Mouse (Mus musculus): ENCODE data around the gene Celf1. TPM values are rescaled to one million over a fixed set of nuclear protein-coding genes. Genes with fewer than 3 reads are reported as not detected.

Gene Celf1
- polyA plus RNA-seq, 1 experiment from 2014 or later, result 59.3 TPM

GRCm38 (mm10) chr2:91066455-91066854, 126.3 kb downstream of the Celf1 start:
- H3K27ac ChIP-seq, result no peak overlapping the region
- DNase-seq (ENCODE audit: low spot score) (no peak), ATAC-seq (replicated peaks; ENCODE audit: low FRiP score, low read depth) (no peak)
- peaks cover 36% of the 10 kb centered on the region for H3K36me3 ChIP-seq (ENCODE audit: insufficient read depth, low read length)
- TF ChIP-seq CTCF (IDR thresholded peaks at IDR 0.05; ENCODE audit: low read depth), result no peak
- H3K9ac ChIP-seq (ENCODE audit: low read depth, low read length), result no peak overlapping the region
- peaks cover 18% of the 10 kb centered on the region for H3K4me1 ChIP-seq (replicated peaks; ENCODE audit: insufficient read depth, low read length)
- WGBS, result 86% methylated on average over 3 of the region's 3 CpGs
- H3K4me2 ChIP-seq (ENCODE audit: low read length), result no peak overlapping the region
- H3K27me3 ChIP-seq (ENCODE audit: insufficient read depth, low read length), result no peaks in the 10 kb centered on the region
- H3K4me3 ChIP-seq (replicated peaks; ENCODE audit: low read depth, low read length), result no peak overlapping the region
- H3K9me3 ChIP-seq (replicated peaks; ENCODE audit: low read length), result no peaks in the 10 kb centered on the region

DNA sequence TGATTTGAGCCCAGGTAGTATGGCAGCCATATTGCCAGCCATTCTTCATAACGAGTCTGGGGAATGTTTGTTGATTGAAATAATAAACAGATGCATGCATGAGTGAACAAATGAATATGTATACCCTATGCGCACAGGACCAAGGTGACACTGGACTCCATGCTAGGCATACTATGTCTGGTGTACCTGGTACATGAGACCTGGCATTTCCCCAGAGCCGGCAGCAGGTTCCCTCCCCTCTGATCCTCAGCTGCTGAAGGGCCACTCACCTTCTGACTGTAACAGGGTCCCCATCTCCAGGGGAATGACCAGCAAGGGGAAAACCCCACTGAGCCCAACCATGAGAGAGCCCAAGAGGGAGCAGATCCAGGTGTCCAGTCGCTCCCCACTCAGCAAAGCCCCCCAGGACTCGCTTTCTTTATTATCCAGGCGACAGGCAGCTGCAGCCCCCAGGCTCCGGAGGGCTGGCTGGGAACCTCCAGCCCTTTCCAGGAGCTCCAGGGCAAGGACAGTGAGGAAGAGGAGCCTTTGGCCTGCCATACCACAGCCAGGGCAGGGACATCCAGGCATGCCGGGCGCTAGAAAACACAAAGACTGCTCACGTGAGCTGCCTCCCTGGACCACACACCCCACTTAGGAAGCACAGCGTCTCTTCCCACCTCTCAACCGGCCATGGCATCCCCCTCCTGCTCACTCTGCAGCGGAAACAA, 128.1 kb downstream of the Celf1 start:
- DNase-seq (ENCODE audit: low spot score) (no peak), ATAC-seq (replicated peaks; ENCODE audit: low FRiP score, low read depth) (no peak)
- Histone ChIP-seq H3K9ac (ENCODE audit: low read depth, low read length) (0 out of 2 replicates have a peak overlapping the region, but pooled peaks have one; percentile 62), H3K4me3 (replicated peaks; ENCODE audit: low read depth, low read length) (peak overlapping the region; percentile 53; the same call in 1 of the 2 replicates), H3K9me3 (replicated peaks; ENCODE audit: low read length) (no peaks in the 10 kb centered on the region), H3K4me2 (ENCODE audit: low read length) (peak overlapping the region; percentile 82), H3K36me3 (ENCODE audit: insufficient read depth, low read length) (peaks cover 19% of the 10 kb centered on the region; the same call in 1 of the 2 replicates), H3K27ac (0 out of 2 replicates have a peak overlapping the region, but pooled peaks have one; percentile 31), H3K4me1 (replicated peaks; ENCODE audit: insufficient read depth, low read length) (peaks cover 18% of the 10 kb centered on the region), H3K27me3 (ENCODE audit: insufficient read depth, low read length) (no peaks in the 10 kb centered on the region)
- 59% methylated on average over 13 of the region's 13 CpGs for WGBS
- TF ChIP-seq CTCF (IDR thresholded peaks at IDR 0.05; ENCODE audit: low read depth), result no peak

GRCm38 (mm10) chr2:91068872-91069165, 128.6 kb downstream of the Celf1 start:
- H3K27ac ChIP-seq, result peak overlapping the region; percentile 82; the same call in 1 of the 2 replicates
- peak overlapping the region; percentile 62; the same call in 1 of the 2 replicates for H3K9ac ChIP-seq (ENCODE audit: low read depth, low read length)

More at GRCm38 (mm10) chr2:91068872-91069165, 128.6 kb downstream of the Celf1 start:
- Histone ChIP-seq H3K36me3 (ENCODE audit: insufficient read depth, low read length) (peaks cover 15% of the 10 kb centered on the region; the same call in 1 of the 2 replicates), H3K4me2 (ENCODE audit: low read length) (peak overlapping the region; percentile 82), H3K4me1 (replicated peaks; ENCODE audit: insufficient read depth, low read length) (peaks cover 18% of the 10 kb centered on the region), H3K9me3 (replicated peaks; ENCODE audit: low read length) (no peaks in the 10 kb centered on the region), H3K27me3 (ENCODE audit: insufficient read depth, low read length) (no peaks in the 10 kb centered on the region), H3K4me3 (replicated peaks; ENCODE audit: low read depth, low read length) (peak overlapping the region; percentile 53)
- no peak for DNase-seq (ENCODE audit: low spot score)
- 38% methylated on average over 6 of the region's 6 CpGs for WGBS
- TF ChIP-seq CTCF (IDR thresholded peaks at IDR 0.05; ENCODE audit: low read depth), result 0 out of 2 replicates have a peak, but pooled peaks have one; percentile 18
- no peak for ATAC-seq (replicated peaks; ENCODE audit: low FRiP score, low read depth)

Other genes starting within 250 kb of the Celf1 start
- gene Fnbp4, start 195.0 kb upstream of the Celf1 start, polyA plus RNA-seq (2015; fragmentation: Nextera tagmentation; extraction: Ambion mirVana), result 44.2 and 52.7 TPM in 2 replicates
- 0.89 and 0.96 TPM in 2 replicates for gene Agbl2, start 157.7 kb upstream of the Celf1 start, polyA plus RNA-seq (2015; fragmentation: Nextera tagmentation; extraction: Ambion mirVana)
- 188 and 209 TPM in 2 replicates for gene Mtch2, start 93.2 kb upstream of the Celf1 start, polyA plus RNA-seq (2015; fragmentation: Nextera tagmentation; extraction: Ambion mirVana)
- gene C1qtnf4, start 54.5 kb upstream of the Celf1 start, polyA plus RNA-seq (2015; fragmentation: Nextera tagmentation; extraction: Ambion mirVana), result 23.0 and 28.0 TPM in 2 replicates
- gene Kbtbd4, start 35.6 kb upstream of the Celf1 start, polyA plus RNA-seq (2015; fragmentation: Nextera tagmentation; extraction: Ambion mirVana), result 32.7 and 33.8 TPM in 2 replicates
- gene Ndufs3, start 35.6 kb upstream of the Celf1 start, polyA plus RNA-seq (2015; fragmentation: Nextera tagmentation; extraction: Ambion mirVana), result 322 and 331 TPM in 2 replicates
- gene Rapsn, start 95.2 kb downstream of the Celf1 start, polyA plus RNA-seq (2015; fragmentation: Nextera tagmentation; extraction: Ambion mirVana), result 5.7 and 6.1 TPM in 2 replicates
- 287 and 307 TPM in 2 replicates for gene Psmc3, start 113.6 kb downstream of the Celf1 start, polyA plus RNA-seq (2015; fragmentation: Nextera tagmentation; extraction: Ambion mirVana)
- gene Slc39a13, start 130.0 kb downstream of the Celf1 start, polyA plus RNA-seq (2015; fragmentation: Nextera tagmentation; extraction: Ambion mirVana), result 39.9 and 41.8 TPM in 2 replicates
- gene Spi1, start 142.0 kb downstream of the Celf1 start, polyA plus RNA-seq (2015; fragmentation: Nextera tagmentation; extraction: Ambion mirVana), result 4.4 and 6.0 TPM in 2 replicates
- gene Mybpc3, start 177.8 kb downstream of the Celf1 start, polyA plus RNA-seq (2015; fragmentation: Nextera tagmentation; extraction: Ambion mirVana), result 0.08 and 0.13 TPM in 2 replicates
- gene Madd, start 243.5 kb downstream of the Celf1 start, polyA plus RNA-seq (2015; fragmentation: Nextera tagmentation; extraction: Ambion mirVana), result 4.2 TPM in 2 replicates

All from kidney, postnatal 0 days (tissue).